In genomic region chr4:22420627-22421026, GRCm38 (mm10) we compare ENCODE assay signal across 32 mouse cellular contexts.
DNase-seq lines count a peak whose midpoint lies in the region; ATAC-seq and TF ChIP-seq lines count a peak whose summit lies in the region.
"Had no signal": no experiment of that assay in that cellular context is flagged by ENCODE, and none has a peak within 500 bp of the region (broad histone marks: within the 10 kb centered on the region; RNA-seq: fewer than 3 reads in every experiment).

No protein-coding gene starts in this region.

- ATAC-seq in stomach, embryonic 14.5 days (ENCODE audit: insufficient number of reproducible peaks, insufficient read depth, low FRiP score, low read depth), result 0 out of 2 replicates have a peak, but pooled peaks have one; percentile 28
- ATAC-seq: forebrain, embryonic 13.5 days; intestine, embryonic 16.5 days; midbrain, embryonic 16.5 days had no signal

- H3K4me3 ChIP-seq in lung, adult 2 months (replicated peaks; ENCODE audit: extremely low read depth, low read depth, low read length), result no peak overlapping the region
- no peak overlapping the region for H3K4me3 ChIP-seq in stomach, embryonic 14.5 days (ENCODE audit: low read depth, low read length)
- H3K4me3 ChIP-seq in layer of hippocampus, adult 2 months, result no peak overlapping the region
- H3K4me3 ChIP-seq in heart, adult 2 months, result no peak overlapping the region
- H3K4me3 ChIP-seq: embryonic facial prominence, embryonic 10.5 days; embryonic facial prominence, embryonic 15.5 days; forebrain, embryonic 13.5 days; heart, embryonic 12.5 days; hindbrain, embryonic 13.5 days; liver, embryonic 15.5 days; neural tube, embryonic 12.5 days had no signal

- intact Hi-C loops in heart, adult 2 months (cut with DNase I), result no loop called here

- TF ChIP-seq EP300 in heart, adult 2 months (IDR thresholded peaks at IDR 0.05; ENCODE audit: insufficient read depth, low read depth, low read length), result no peak

- DNase-seq in lung, postnatal 25 days (ENCODE audit: low spot score), result peak; percentile 17
- no peak for DNase-seq in lung, adult 2 months
- DNase-seq in Muller cell, postnatal 12 days (ENCODE audit: inconsistent ontology term), result peak; percentile 86
- DNase-seq in adrenal gland, adult 2 months, result no peak
- no peak for DNase-seq in layer of hippocampus, adult 2 months (ENCODE audit: low spot score in 2 of 2)
- DNase-seq in heart, adult 2 months, result no peak
- DNase-seq: adrenal gland, postnatal 36 days; B cell, adult 2 months; cerebellum, adult 18-20 months; cerebellum, postnatal 10 days; gastrocnemius, postnatal 25 days; heart, adult 11 months; heart, postnatal 4 days; kidney, adult 9 months; kidney, postnatal 10 days; layer of hippocampus, adult 9-11 months; liver; right cerebral cortex, postnatal 4 days; thymus, adult 18-20 months; thymus, postnatal 25 days had no signal

- TF ChIP-seq CTCF in lung, adult 2 months (IDR thresholded peaks at IDR 0.05; ENCODE audit: insufficient read depth, low read length), result no peak
- no peak for TF ChIP-seq CTCF in layer of hippocampus, adult 2 months (conservative IDR thresholded peaks at IDR 0.05)
- no peak for TF ChIP-seq CTCF in heart, adult 2 months (IDR thresholded peaks at IDR 0.05)

- H3K9me3 ChIP-seq in stomach, embryonic 14.5 days (ENCODE audit: control insufficient read depth, low read depth, low read length), result no peaks in the 10 kb centered on the region
- H3K9me3 ChIP-seq: embryonic facial prominence, embryonic 10.5 days; embryonic facial prominence, embryonic 15.5 days; forebrain, embryonic 13.5 days; heart, embryonic 12.5 days; hindbrain, embryonic 13.5 days; liver, embryonic 15.5 days; neural tube, embryonic 12.5 days had no signal

- no peak overlapping the region for H3K9ac ChIP-seq in stomach, embryonic 14.5 days (replicated peaks; ENCODE audit: low read depth, low read length)
- no peak overlapping the region for H3K9ac ChIP-seq in heart, adult 2 months (ENCODE audit: low read depth, low read length)
- H3K9ac ChIP-seq: embryonic facial prominence, embryonic 15.5 days; forebrain, embryonic 13.5 days; heart, embryonic 12.5 days; hindbrain, embryonic 13.5 days; liver, embryonic 15.5 days; neural tube, embryonic 12.5 days had no signal

- no peaks in the 10 kb centered on the region for H3K27me3 ChIP-seq in stomach, embryonic 14.5 days (ENCODE audit: control insufficient read depth, insufficient read depth, low read length)
- H3K27me3 ChIP-seq in heart, adult 2 months (ENCODE audit: control insufficient read depth, insufficient read depth, low read length), result no peaks in the 10 kb centered on the region
- H3K27me3 ChIP-seq: CH12.LX; embryonic facial prominence, embryonic 15.5 days; forebrain, embryonic 13.5 days; heart, embryonic 12.5 days; hindbrain, embryonic 13.5 days; liver, embryonic 15.5 days; neural tube, embryonic 12.5 days had no signal

- H3K4me2 ChIP-seq in stomach, embryonic 14.5 days (replicated peaks; ENCODE audit: low read depth, low read length), result no peak overlapping the region
- H3K4me2 ChIP-seq: embryonic facial prominence, embryonic 15.5 days; forebrain, embryonic 13.5 days; heart, embryonic 12.5 days; hindbrain, embryonic 13.5 days; liver, embryonic 15.5 days; midbrain, embryonic 11.5 days; neural tube, embryonic 12.5 days had no signal

- WGBS in lung, adult 2 months, result 24% methylated on average over 2 of the region's 2 CpGs
- WGBS in stomach, embryonic 14.5 days, result 37% methylated on average over 2 of the region's 2 CpGs
- 42% methylated on average over 2 of the region's 2 CpGs for WGBS in heart, adult 2 months

- TF ChIP-seq POLR2A in lung, adult 2 months (IDR thresholded peaks at IDR 0.05; ENCODE audit: borderline replicate concordance, extremely low read depth, low read depth, low read length), result no peak
- TF ChIP-seq POLR2A in heart, adult 2 months (IDR thresholded peaks at IDR 0.05; ENCODE audit: insufficient read depth, low read depth, low read length), result no peak

- H3K36me3 ChIP-seq in stomach, embryonic 14.5 days (ENCODE audit: control insufficient read depth, insufficient read depth, low read length), result 0 out of 2 replicates have a peak, but pooled peaks cover 2% of the 10 kb centered on the region
- no peaks in the 10 kb centered on the region; the same call in 1 of the 2 replicates for H3K36me3 ChIP-seq in heart, adult 2 months (ENCODE audit: control insufficient read depth, insufficient read depth, low read length)
- H3K36me3 ChIP-seq: embryonic facial prominence, embryonic 10.5 days; liver, embryonic 15.5 days had no signal

- H3K79me2 ChIP-seq in heart, adult 2 months (replicated peaks; ENCODE audit: control insufficient read depth, insufficient read depth, low read length), result no peaks in the 10 kb centered on the region

- H3K4me1 ChIP-seq in lung, adult 2 months (ENCODE audit: control insufficient read depth, insufficient read depth, low read length), result no peaks in the 10 kb centered on the region
- no peaks in the 10 kb centered on the region for H3K4me1 ChIP-seq in stomach, embryonic 14.5 days (ENCODE audit: control insufficient read depth, insufficient read depth, low read length)
- H3K4me1 ChIP-seq in heart, adult 2 months (ENCODE audit: control insufficient read depth, insufficient read depth, low read length), result no peaks in the 10 kb centered on the region
- H3K4me1 ChIP-seq: embryonic facial prominence, embryonic 10.5 days; embryonic facial prominence, embryonic 15.5 days; forebrain, embryonic 13.5 days; heart, embryonic 12.5 days; hindbrain, embryonic 13.5 days; liver, embryonic 15.5 days; neural tube, embryonic 12.5 days had no signal

- H3K27ac ChIP-seq in stomach, embryonic 14.5 days (ENCODE audit: low read length), result no peak overlapping the region
- no peak overlapping the region for H3K27ac ChIP-seq in layer of hippocampus, adult 2 months
- H3K27ac ChIP-seq in heart, adult 2 months, result no peak overlapping the region
- H3K27ac ChIP-seq: embryonic facial prominence, embryonic 10.5 days; embryonic facial prominence, embryonic 15.5 days; forebrain, embryonic 13.5 days; hindbrain, embryonic 13.5 days; liver, embryonic 15.5 days; neural tube, embryonic 12.5 days had no signal

Comparison
In these comparisons a context has a peak if more than half of its experiments do, and no peak if none do; other contexts are left out.
1. DNase-seq: peak in lung, postnatal 25 days (single experiment) and Muller cell, postnatal 12 days (single experiment); none in lung, adult 2 months (single experiment), adrenal gland, adult 2 months (single experiment), layer of hippocampus, adult 2 months (0 of 2) and heart, adult 2 months (0 of 2).